ENCODE assay signal across 9 mouse cellular contexts in genomic region chr4:49626973-49627372, GRCm38 (mm10). TPM values are rescaled to one million over a fixed set of nuclear protein-coding genes. Genes with fewer than 3 reads are reported as not detected.
A peak's percentile ranks its signal among the peaks of the same experiment; 100 is the strongest.
DNase-seq lines count a peak whose midpoint lies in the region; ATAC-seq and TF ChIP-seq lines count a peak whose summit lies in the region.
"Had no signal": no experiment of that assay in that cellular context is flagged by ENCODE, and none has a peak within 500 bp of the region (broad histone marks: within the 10 kb centered on the region; RNA-seq: fewer than 3 reads in every experiment).

No protein-coding gene starts in this region.

- no peaks in the 10 kb centered on the region for H3K36me3 ChIP-seq in midbrain, embryonic 11.5 days (ENCODE audit: control insufficient read depth, insufficient read depth, low read length)
- H3K36me3 ChIP-seq in midbrain, embryonic 13.5 days = no peaks in the 10 kb centered on the region
- H3K36me3 ChIP-seq in liver, adult 2 months (ENCODE audit: control insufficient read depth, insufficient read depth, low read length) = no peaks in the 10 kb centered on the region

- WGBS in midbrain, embryonic 11.5 days = 5% methylated on average over 3 of the region's 3 CpGs
- 4% methylated on average over 3 of the region's 3 CpGs for WGBS in midbrain, embryonic 13.5 days
- 3% methylated on average over 3 of the region's 3 CpGs for WGBS in liver, adult 2 months

- no peak overlapping the region for H3K4me3 ChIP-seq in midbrain, embryonic 11.5 days (ENCODE audit: low read depth, low read length)
- H3K4me3 ChIP-seq in midbrain, embryonic 13.5 days (replicated peaks) = no peak overlapping the region
- no peak overlapping the region for H3K4me3 ChIP-seq in liver, adult 2 months (ENCODE audit: insufficient read depth, low read depth, low read length)

- H3K27me3 ChIP-seq in midbrain, embryonic 11.5 days (ENCODE audit: control insufficient read depth, insufficient read depth, low read length) = no peaks in the 10 kb centered on the region
- H3K27me3 ChIP-seq in midbrain, embryonic 13.5 days = no peaks in the 10 kb centered on the region
- H3K27me3 ChIP-seq in liver, adult 2 months (ENCODE audit: control insufficient read depth, insufficient read depth, low read length) = no peaks in the 10 kb centered on the region

- no peak for TF ChIP-seq POLR2A in liver, adult 2 months (IDR thresholded peaks at IDR 0.05; ENCODE audit: extremely low read depth, insufficient read depth, low read length)

- DNase-seq in midbrain, embryonic 11.5 days (ENCODE audit: low spot score, missing footprints) = peak; percentile 97
- peak; percentile 52 for DNase-seq in brain, embryonic 18.5 days (ENCODE audit: low read depth, low spot score)
- peak; percentile 79 for DNase-seq in forelimb bud, embryonic 11.5 days (ENCODE audit: low read depth, low spot score)
- DNase-seq in kidney, adult 9 months = peak; percentile 86
- peak; percentile 51 for DNase-seq in liver, adult 2 months (ENCODE audit: extremely low read depth, low read depth, low spot score)
- DNase-seq in retina, embryonic 14.5 days (ENCODE audit: low spot score) = peak; percentile 89
- DNase-seq in thymus, postnatal 36 days = peak; percentile 52 to 61

- no peak overlapping the region for H3K27ac ChIP-seq in midbrain, embryonic 11.5 days (ENCODE audit: low read depth, low read length)
- no peak overlapping the region for H3K27ac ChIP-seq in midbrain, embryonic 13.5 days
- H3K27ac ChIP-seq in liver, adult 2 months (replicated peaks; ENCODE audit: insufficient read depth, low read depth, low read length) = no peak overlapping the region

- H3K9ac ChIP-seq in midbrain, embryonic 11.5 days (ENCODE audit: low read length) = no peak overlapping the region
- H3K9ac ChIP-seq in midbrain, embryonic 13.5 days (replicated peaks) = no peak overlapping the region
- H3K9ac ChIP-seq in liver, adult 2 months (ENCODE audit: low read depth, low read length) = no peak overlapping the region

- peak; percentile 60; the same call in 1 of the 2 replicates for TF ChIP-seq CTCF in liver, adult 2 months (IDR thresholded peaks at IDR 0.05; ENCODE audit: low read depth, low read length)

- ATAC-seq in midbrain, embryonic 11.5 days (ENCODE audit: low FRiP score) = no peak
- ATAC-seq in midbrain, embryonic 13.5 days = no peak

- no peaks in the 10 kb centered on the region for H3K79me2 ChIP-seq in liver, adult 2 months (ENCODE audit: control insufficient read depth, insufficient read depth, low read length)

- no peaks in the 10 kb centered on the region for H3K9me3 ChIP-seq in midbrain, embryonic 11.5 days (ENCODE audit: control insufficient read depth, low read length)
- no peaks in the 10 kb centered on the region for H3K9me3 ChIP-seq in midbrain, embryonic 13.5 days

- no peaks in the 10 kb centered on the region for H3K4me1 ChIP-seq in midbrain, embryonic 11.5 days (ENCODE audit: control insufficient read depth, insufficient read depth, low read length)
- H3K4me1 ChIP-seq in midbrain, embryonic 13.5 days (replicated peaks) = no peaks in the 10 kb centered on the region
- H3K4me1 ChIP-seq in liver, adult 2 months (ENCODE audit: control insufficient read depth, insufficient read depth, low read length) = no peaks in the 10 kb centered on the region

- H3K4me2 ChIP-seq in midbrain, embryonic 11.5 days = no peak overlapping the region
- H3K4me2 ChIP-seq in midbrain, embryonic 13.5 days (replicated peaks) = no peak overlapping the region

RNA-seq across cellular contexts. Expression of gene Rnf20, which starts 4.8 kb away (rescaled TPM):
- polyA plus RNA-seq in midbrain, embryonic 11.5 days (2014; fragmentation: Nextera tagmentation; extraction: Ambion mirVana) = 78.7 and 83.1 TPM in 2 replicates
- 66.2 and 68.8 TPM in 2 replicates for polyA plus RNA-seq in midbrain, embryonic 13.5 days (2015; fragmentation: Nextera tagmentation; extraction: Ambion mirVana)
- 18.3 and 20.0 TPM in 2 replicates for total RNA-seq in liver, adult 2 months (2014; rRNA removed)
- polyA plus RNA-seq in liver, adult 2 months (2012; rRNA removed) = 8.5 and 8.7 TPM in 2 replicates

RNA-seq across cellular contexts. Expression of gene Tmem246, which starts 29.3 kb away (rescaled TPM):
- 20.5 and 21.4 TPM in 2 replicates for polyA plus RNA-seq in midbrain, embryonic 11.5 days (2014; fragmentation: Nextera tagmentation; extraction: Ambion mirVana)
- polyA plus RNA-seq in midbrain, embryonic 13.5 days (2015; fragmentation: Nextera tagmentation; extraction: Ambion mirVana) = 48.7 and 50.5 TPM in 2 replicates
- total RNA-seq in liver, adult 2 months (2014; rRNA removed) = 0.27 and 0.46 TPM in 2 replicates
- 0.51 and 0.59 TPM in 2 replicates for polyA plus RNA-seq in liver, adult 2 months (2012; rRNA removed)

RNA-seq across cellular contexts. Expression of gene Ppp3r2, which starts 54.9 kb away (rescaled TPM):
- 0.14 TPM in 1 of 2 replicates, not detected in the other for polyA plus RNA-seq in midbrain, embryonic 11.5 days (2014; fragmentation: Nextera tagmentation; extraction: Ambion mirVana)
- polyA plus RNA-seq in midbrain, embryonic 13.5 days (2015; fragmentation: Nextera tagmentation; extraction: Ambion mirVana) = 0.11 and 0.31 TPM in 2 replicates
- total RNA-seq in liver, adult 2 months (2014; rRNA removed) = not detected in 2 replicates
- not detected in 2 replicates for polyA plus RNA-seq in liver, adult 2 months (2012; rRNA removed)
- polyA plus RNA-seq: heart, embryonic 14.5 days had no signal

Comparison
In these comparisons a context has a peak if more than half of its experiments do, and no peak if none do; other contexts are left out.
1. RNA of gene Tmem246, which starts 29.3 kb away (polyA plus RNA-seq): 48.7 to 50.5 TPM in midbrain, embryonic 13.5 days and 20.5 to 21.4 TPM in midbrain, embryonic 11.5 days; 0.51 to 0.59 TPM in liver, adult 2 months; every median in the first group is over 10 times any median in the second.
2. Peak in every context shown above with its lines, with median percentiles within 50 percentile points of each other: DNase-seq.